Mouse (Mus musculus) B cell, adult 67 days (primary cell): ENCODE results near the gene Zfp365. TPM values are rescaled to one million over a fixed set of nuclear protein-coding genes. Genes with fewer than 3 reads are reported as not detected.

Source experiments
- total RNA-seq, 2 experiments: library from RNA; stranded (reverse); gene quantifications; 4 replicates each; pipeline ENCODE4 v1.2.4; 2023

The Zfp365 gene
- under 1 TPM; 0.33 to 0.73 TPM for total RNA-seq

GRCm38 (mm10) chr10:67912337-67912776, at the start of gene Zfp365:
Gene Zfp365, minus strand, starts transcription at chr10:67912662.

Other genes starting within 250 kb of the Zfp365 start
- 1 to 10 TPM in 1 of 2 experiments, under 1 TPM in 1; 0.53 to 1.4 TPM for gene Rtkn2, start 66.9 kb upstream of the Zfp365 start, total RNA-seq